ENCODE assay signal across 17 mouse cellular contexts in genomic region chr13:34016927-34017569, GRCm38 (mm10). TPM values are rescaled to one million over a fixed set of nuclear protein-coding genes. Genes with fewer than 3 reads are reported as not detected.
DNase-seq lines count a peak whose midpoint lies in the region; ATAC-seq and TF ChIP-seq lines count a peak whose summit lies in the region.
"Had no signal": no experiment of that assay in that cellular context is flagged by ENCODE, and none has a peak within 500 bp of the region (broad histone marks: within the 10 kb centered on the region; RNA-seq: fewer than 3 reads in every experiment).

No protein-coding gene starts in this region.

- ATAC-seq in forebrain, embryonic 14.5 days, result no peak; the same call in 1 of the 2 replicates
- ATAC-seq in forebrain, embryonic 11.5 days (replicated peaks; ENCODE audit: low FRiP score), result no peak
- peak; percentile 79 for ATAC-seq in hindbrain, postnatal 0 days
- no peak for ATAC-seq in hindbrain, embryonic 12.5 days (ENCODE audit: low FRiP score)
- ATAC-seq in neural tube, embryonic 15.5 days (ENCODE audit: low FRiP score), result peak; percentile 65
- ATAC-seq: liver, postnatal 0 days had no signal

- WGBS in forebrain, embryonic 14.5 days, result 83% methylated on average over 9 of the region's 9 CpGs
- 96% methylated on average over 9 of the region's 9 CpGs for WGBS in forebrain, embryonic 11.5 days
- 56% methylated on average over 9 of the region's 9 CpGs for WGBS in hindbrain, postnatal 0 days
- 95% methylated on average over 9 of the region's 9 CpGs for WGBS in hindbrain, embryonic 12.5 days
- 87% methylated on average over 9 of the region's 9 CpGs for WGBS in neural tube, embryonic 15.5 days

- peak; percentile 40 for DNase-seq in forebrain, embryonic 14.5 days (ENCODE audit: low spot score)
- DNase-seq in forebrain, embryonic 11.5 days (ENCODE audit: low spot score), result no peak
- DNase-seq in hindbrain, postnatal 0 days (ENCODE audit: low spot score), result peak; percentile 71
- DNase-seq in neural tube, embryonic 10.5 days (ENCODE audit: extremely low spot score, low spot score), result no peak
- peak; percentile 33 to 39 for DNase-seq in cerebellum, postnatal 36 days
- DNase-seq in retina, postnatal 1 day, result no peak
- DNase-seq: gastrocnemius, postnatal 10 days; heart, adult 2 months; kidney, adult 8-10 months; kidney, postnatal 36 days; layer of hippocampus, adult 9-11 months; liver, postnatal 0 days; right cerebral cortex, postnatal 25 days; thymus, postnatal 14 days had no signal

- TF ChIP-seq CTCF in hindbrain, postnatal 0 days (IDR thresholded peaks at IDR 0.05; ENCODE audit: low read depth), result no peak

- peaks cover 49% of the 10 kb centered on the region for H3K36me3 ChIP-seq in forebrain, embryonic 14.5 days (ENCODE audit: control insufficient read depth, insufficient read depth, low read length)
- no peaks in the 10 kb centered on the region for H3K36me3 ChIP-seq in forebrain, embryonic 11.5 days (ENCODE audit: control insufficient read depth, insufficient read depth, low read length)
- peaks cover 37% of the 10 kb centered on the region for H3K36me3 ChIP-seq in hindbrain, postnatal 0 days (ENCODE audit: insufficient read depth, low read length)
- H3K36me3 ChIP-seq in hindbrain, embryonic 12.5 days, result peaks cover 38% of the 10 kb centered on the region
- peaks cover 51% of the 10 kb centered on the region for H3K36me3 ChIP-seq in neural tube, embryonic 15.5 days

- no peak overlapping the region for H3K4me2 ChIP-seq in forebrain, embryonic 14.5 days (ENCODE audit: low read length)
- no peak overlapping the region for H3K4me2 ChIP-seq in forebrain, embryonic 11.5 days (ENCODE audit: low read depth, low read length, severe bottlenecking)
- no peak overlapping the region for H3K4me2 ChIP-seq in hindbrain, postnatal 0 days (ENCODE audit: low read depth, low read length)
- no peak overlapping the region for H3K4me2 ChIP-seq in hindbrain, embryonic 12.5 days (replicated peaks)
- H3K4me2 ChIP-seq in neural tube, embryonic 15.5 days, result no peak overlapping the region
- H3K4me2 ChIP-seq: neural tube, embryonic 12.5 days had no signal

- no peaks in the 10 kb centered on the region for H3K27me3 ChIP-seq in forebrain, embryonic 14.5 days (replicated peaks; ENCODE audit: control insufficient read depth, insufficient read depth, low read length)
- H3K27me3 ChIP-seq in forebrain, embryonic 11.5 days (ENCODE audit: control insufficient read depth, insufficient read depth, low read length), result no peaks in the 10 kb centered on the region
- no peaks in the 10 kb centered on the region for H3K27me3 ChIP-seq in hindbrain, postnatal 0 days (ENCODE audit: insufficient read depth, low read length)
- H3K27me3 ChIP-seq in hindbrain, embryonic 12.5 days, result no peaks in the 10 kb centered on the region
- H3K27me3 ChIP-seq in neural tube, embryonic 15.5 days (replicated peaks), result no peaks in the 10 kb centered on the region
- H3K27me3 ChIP-seq: neural tube, embryonic 12.5 days had no signal

- no peak overlapping the region for H3K4me3 ChIP-seq in forebrain, embryonic 14.5 days (ENCODE audit: low read depth, low read length)
- no peak overlapping the region for H3K4me3 ChIP-seq in forebrain, embryonic 11.5 days (ENCODE audit: low read depth, low read length)
- H3K4me3 ChIP-seq in hindbrain, postnatal 0 days (ENCODE audit: low read length), result no peak overlapping the region
- no peak overlapping the region for H3K4me3 ChIP-seq in hindbrain, embryonic 12.5 days
- H3K4me3 ChIP-seq in neural tube, embryonic 15.5 days (replicated peaks), result no peak overlapping the region
- H3K4me3 ChIP-seq: heart, adult 2 months; neural tube, embryonic 12.5 days had no signal

- H3K9me3 ChIP-seq in forebrain, embryonic 14.5 days (replicated peaks; ENCODE audit: control insufficient read depth, low read length), result no peaks in the 10 kb centered on the region
- H3K9me3 ChIP-seq in forebrain, embryonic 11.5 days (ENCODE audit: control insufficient read depth, low read length), result no peaks in the 10 kb centered on the region
- H3K9me3 ChIP-seq in hindbrain, postnatal 0 days (ENCODE audit: low read length), result no peaks in the 10 kb centered on the region
- no peaks in the 10 kb centered on the region for H3K9me3 ChIP-seq in hindbrain, embryonic 12.5 days (replicated peaks)
- H3K9me3 ChIP-seq in neural tube, embryonic 15.5 days (replicated peaks), result no peaks in the 10 kb centered on the region
- H3K9me3 ChIP-seq: neural tube, embryonic 12.5 days had no signal

- no peak overlapping the region for H3K27ac ChIP-seq in forebrain, embryonic 14.5 days (ENCODE audit: low read depth, low read length)
- no peak overlapping the region for H3K27ac ChIP-seq in forebrain, embryonic 11.5 days (ENCODE audit: low read depth, low read length)
- H3K27ac ChIP-seq in hindbrain, postnatal 0 days, result no peak overlapping the region
- H3K27ac ChIP-seq in hindbrain, embryonic 12.5 days, result no peak overlapping the region
- H3K27ac ChIP-seq in neural tube, embryonic 15.5 days (replicated peaks), result no peak overlapping the region
- H3K27ac ChIP-seq: heart, adult 2 months; neural tube, embryonic 12.5 days had no signal

- no peak overlapping the region for H3K9ac ChIP-seq in forebrain, embryonic 14.5 days (ENCODE audit: low read length)
- H3K9ac ChIP-seq in forebrain, embryonic 11.5 days (ENCODE audit: low read length), result no peak overlapping the region
- H3K9ac ChIP-seq in hindbrain, postnatal 0 days (replicated peaks; ENCODE audit: low read length), result no peak overlapping the region
- no peak overlapping the region for H3K9ac ChIP-seq in hindbrain, embryonic 12.5 days
- H3K9ac ChIP-seq in neural tube, embryonic 15.5 days (replicated peaks), result no peak overlapping the region
- H3K9ac ChIP-seq: liver, postnatal 0 days; neural tube, embryonic 12.5 days had no signal

- H3K4me1 ChIP-seq in forebrain, embryonic 14.5 days (ENCODE audit: control insufficient read depth, insufficient read depth, low read length), result no peaks in the 10 kb centered on the region
- H3K4me1 ChIP-seq in forebrain, embryonic 11.5 days (replicated peaks; ENCODE audit: control insufficient read depth, insufficient read depth, low read length), result no peaks in the 10 kb centered on the region
- H3K4me1 ChIP-seq in hindbrain, postnatal 0 days (ENCODE audit: insufficient read depth, low read length), result 0 out of 2 replicates have a peak, but pooled peaks cover 3% of the 10 kb centered on the region
- H3K4me1 ChIP-seq in hindbrain, embryonic 12.5 days, result no peaks in the 10 kb centered on the region
- H3K4me1 ChIP-seq in neural tube, embryonic 15.5 days, result no peaks in the 10 kb centered on the region
- H3K4me1 ChIP-seq: neural tube, embryonic 12.5 days had no signal

RNA-seq across cellular contexts. Expression of gene Serpinb6a, which starts 14.5 kb away (rescaled TPM):
- polyA plus RNA-seq in forebrain, embryonic 14.5 days (2014; fragmentation: Nextera tagmentation; extraction: Ambion mirVana), result 42.2 and 43.1 TPM in 2 replicates
- polyA plus RNA-seq in forebrain, embryonic 11.5 days (2014; fragmentation: Nextera tagmentation; extraction: Ambion mirVana), result 31.8 and 39.1 TPM in 2 replicates
- total RNA-seq in hindbrain, postnatal 0 days (2014; rRNA removed), result 45.1 and 60.8 TPM in 2 replicates
- polyA plus RNA-seq in hindbrain, postnatal 0 days (2015; fragmentation: Nextera tagmentation; extraction: Ambion mirVana), result 50.7 and 52.1 TPM in 2 replicates
- polyA plus RNA-seq in hindbrain, embryonic 12.5 days (2016; fragmentation: Nextera tagmentation; extraction: Ambion mirVana), result 43.0 and 44.2 TPM in 2 replicates
- polyA plus RNA-seq in neural tube, embryonic 15.5 days (2015; fragmentation: Nextera tagmentation; extraction: Ambion mirVana), result 46.0 and 50.9 TPM in 2 replicates

RNA-seq across cellular contexts. Expression of gene Ripk1, which starts 14.9 kb away (rescaled TPM):
- 5.7 and 5.8 TPM in 2 replicates for polyA plus RNA-seq in forebrain, embryonic 14.5 days (2014; fragmentation: Nextera tagmentation; extraction: Ambion mirVana)
- polyA plus RNA-seq in forebrain, embryonic 11.5 days (2014; fragmentation: Nextera tagmentation; extraction: Ambion mirVana), result 9.8 and 11.3 TPM in 2 replicates
- 6.4 and 7.8 TPM in 2 replicates for total RNA-seq in hindbrain, postnatal 0 days (2014; rRNA removed)
- polyA plus RNA-seq in hindbrain, postnatal 0 days (2015; fragmentation: Nextera tagmentation; extraction: Ambion mirVana), result 4.5 and 4.8 TPM in 2 replicates
- polyA plus RNA-seq in hindbrain, embryonic 12.5 days (2016; fragmentation: Nextera tagmentation; extraction: Ambion mirVana), result 11.3 and 12.9 TPM in 2 replicates
- 6.7 and 8.9 TPM in 2 replicates for polyA plus RNA-seq in neural tube, embryonic 15.5 days (2015; fragmentation: Nextera tagmentation; extraction: Ambion mirVana)

RNA-seq across cellular contexts. Expression of gene Bphl, which starts 20.3 kb away (rescaled TPM):
- polyA plus RNA-seq in forebrain, embryonic 14.5 days (2014; fragmentation: Nextera tagmentation; extraction: Ambion mirVana), result 35.1 and 36.2 TPM in 2 replicates
- polyA plus RNA-seq in forebrain, embryonic 11.5 days (2014; fragmentation: Nextera tagmentation; extraction: Ambion mirVana), result 33.3 and 33.8 TPM in 2 replicates
- 42.0 and 60.7 TPM in 2 replicates for total RNA-seq in hindbrain, postnatal 0 days (2014; rRNA removed)
- polyA plus RNA-seq in hindbrain, postnatal 0 days (2015; fragmentation: Nextera tagmentation; extraction: Ambion mirVana), result 50.4 and 57.3 TPM in 2 replicates
- 34.4 and 44.0 TPM in 2 replicates for polyA plus RNA-seq in hindbrain, embryonic 12.5 days (2016; fragmentation: Nextera tagmentation; extraction: Ambion mirVana)
- polyA plus RNA-seq in neural tube, embryonic 15.5 days (2015; fragmentation: Nextera tagmentation; extraction: Ambion mirVana), result 40.7 and 44.9 TPM in 2 replicates

RNA-seq across cellular contexts. Expression of gene Nqo2, which starts 52.6 kb away (rescaled TPM):
- polyA plus RNA-seq in forebrain, embryonic 14.5 days (2014; fragmentation: Nextera tagmentation; extraction: Ambion mirVana), result 5.2 and 7.4 TPM in 2 replicates
- 16.1 and 16.7 TPM in 2 replicates for polyA plus RNA-seq in forebrain, embryonic 11.5 days (2014; fragmentation: Nextera tagmentation; extraction: Ambion mirVana)
- total RNA-seq in hindbrain, postnatal 0 days (2014; rRNA removed), result 3.5 and 4.0 TPM in 2 replicates
- 9.5 and 10.0 TPM in 2 replicates for polyA plus RNA-seq in hindbrain, postnatal 0 days (2015; fragmentation: Nextera tagmentation; extraction: Ambion mirVana)
- 15.9 and 16.0 TPM in 2 replicates for polyA plus RNA-seq in hindbrain, embryonic 12.5 days (2016; fragmentation: Nextera tagmentation; extraction: Ambion mirVana)
- polyA plus RNA-seq in neural tube, embryonic 15.5 days (2015; fragmentation: Nextera tagmentation; extraction: Ambion mirVana), result 12.3 and 14.1 TPM in 2 replicates

Comparison
In these comparisons a context has a peak if more than half of its experiments do, and no peak if none do; other contexts are left out.
1. ATAC-seq: peak in hindbrain, postnatal 0 days (single experiment) and neural tube, embryonic 15.5 days (single experiment); none in forebrain, embryonic 14.5 days (single experiment), forebrain, embryonic 11.5 days (single experiment) and hindbrain, embryonic 12.5 days (single experiment).
2. DNase-seq: peak in forebrain, embryonic 14.5 days (single experiment), hindbrain, postnatal 0 days (single experiment) and cerebellum, postnatal 36 days (2 of 2); none in forebrain, embryonic 11.5 days (single experiment), neural tube, embryonic 10.5 days (single experiment) and retina, postnatal 1 day (single experiment).